Mouse (Mus musculus): ENCODE results near the gene Gpat3.

Gpat3 gene

DNA sequence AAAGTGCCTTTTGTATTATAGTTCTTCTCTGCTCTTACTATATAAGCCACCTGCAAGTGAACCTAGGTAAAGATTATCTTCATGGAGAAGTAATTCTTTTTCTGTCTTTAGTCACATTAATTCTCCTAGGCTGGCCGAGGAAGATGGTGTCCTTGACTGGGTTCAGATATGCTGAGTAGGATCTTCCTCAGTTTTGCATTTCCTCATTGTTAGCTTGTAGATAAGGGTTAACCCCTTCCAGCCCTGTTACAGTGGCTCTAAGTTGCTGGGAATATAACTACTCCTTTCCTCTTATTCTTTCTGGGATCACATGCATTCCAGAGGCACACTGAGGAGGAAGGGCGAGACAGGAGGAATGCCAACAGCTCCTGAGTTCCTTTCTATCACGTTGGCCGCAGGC is 15.6 kb downstream of the Gpat3 start:
- DNase-seq (ENCODE audit: low spot score in 2 of 2) = no peak

- DNase-seq (ENCODE audit: low spot score in 2 of 2) = no peak
Observed at GRCm38 (mm10) chr5:100861811-100862210, 16.3 kb downstream of the Gpat3 start.

DNA sequence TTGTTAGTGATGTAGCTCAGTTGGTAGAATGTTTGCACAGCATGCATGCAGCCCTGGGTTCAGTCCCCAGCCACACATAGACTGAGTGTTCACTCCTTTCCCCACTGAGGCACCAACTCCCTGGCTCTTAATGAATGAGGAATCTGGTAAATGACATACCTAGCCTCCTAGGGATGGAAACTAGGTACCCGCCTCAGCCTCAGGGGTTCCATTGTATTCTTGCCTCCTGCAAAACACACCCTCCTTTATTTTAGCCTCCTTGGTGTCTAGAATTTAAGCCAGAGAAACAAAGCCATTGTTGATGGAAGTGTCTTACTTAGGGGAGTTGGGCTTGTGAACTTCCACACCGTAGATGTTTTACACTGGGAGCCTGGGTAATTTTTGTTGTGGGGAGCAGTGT is 17.6 kb downstream of the Gpat3 start:
- DNase-seq (ENCODE audit: low spot score in 2 of 2) = no peak

GRCm38 (mm10) chr5:100864438-100864837 is 18.9 kb downstream of the Gpat3 start:
- DNase-seq (ENCODE audit: low spot score in 2 of 2) = no peak

DNA sequence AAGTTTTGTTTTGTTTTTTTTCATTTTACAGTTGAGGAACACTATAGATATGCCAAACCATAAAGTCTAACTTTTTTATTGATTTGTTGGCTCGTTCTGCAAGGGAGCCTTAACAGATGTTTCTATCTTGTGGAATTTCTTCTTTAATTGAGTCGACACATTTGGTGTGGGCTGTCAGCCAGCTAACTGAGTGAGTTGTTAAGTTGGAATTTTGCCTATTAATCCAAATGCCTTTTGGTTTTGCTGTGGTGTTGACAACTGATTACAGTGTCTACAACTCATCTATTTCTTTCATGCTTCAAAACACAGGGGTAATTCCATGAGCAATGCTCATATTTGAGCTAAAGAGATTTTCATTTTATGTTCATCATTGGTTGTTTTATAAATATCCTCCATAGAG is 20.7 kb downstream of the Gpat3 start:
- no peak for DNase-seq (ENCODE audit: low spot score in 2 of 2)

GRCm38 (mm10) chr5:100869197-100869895 is 23.8 kb downstream of the Gpat3 start:
- no peak for DNase-seq (ENCODE audit: low spot score in 2 of 2)

- no peak for DNase-seq (ENCODE audit: low spot score in 2 of 2)
Observed at GRCm38 (mm10) chr5:100871987-100872386, 26.5 kb downstream of the Gpat3 start.

GRCm38 (mm10) chr5:100874721-100875120 is 29.2 kb downstream of the Gpat3 start:
- no peak for DNase-seq (ENCODE audit: low spot score in 2 of 2)

DNA sequence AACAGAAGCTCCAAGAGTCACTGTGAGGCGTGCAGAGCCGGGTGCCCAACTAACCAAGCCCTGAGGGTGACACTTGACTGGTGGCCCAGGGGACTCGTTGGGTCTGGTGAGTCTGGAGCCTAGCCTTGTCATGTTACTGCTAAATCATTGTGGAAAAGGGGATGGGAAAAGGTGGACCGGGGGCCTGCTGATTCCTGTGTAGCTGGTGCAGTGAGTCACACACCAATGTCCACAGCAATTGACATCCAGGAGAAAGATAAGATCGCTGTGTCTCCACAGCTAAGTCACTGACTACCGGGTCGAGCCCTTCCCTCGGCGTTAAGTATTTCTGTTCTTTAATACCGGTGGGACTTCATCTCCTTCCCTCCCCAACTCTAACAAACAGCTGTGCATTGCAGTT is 29.7 kb downstream of the Gpat3 start:
- DNase-seq (ENCODE audit: low spot score in 2 of 2) = no peak

DNA sequence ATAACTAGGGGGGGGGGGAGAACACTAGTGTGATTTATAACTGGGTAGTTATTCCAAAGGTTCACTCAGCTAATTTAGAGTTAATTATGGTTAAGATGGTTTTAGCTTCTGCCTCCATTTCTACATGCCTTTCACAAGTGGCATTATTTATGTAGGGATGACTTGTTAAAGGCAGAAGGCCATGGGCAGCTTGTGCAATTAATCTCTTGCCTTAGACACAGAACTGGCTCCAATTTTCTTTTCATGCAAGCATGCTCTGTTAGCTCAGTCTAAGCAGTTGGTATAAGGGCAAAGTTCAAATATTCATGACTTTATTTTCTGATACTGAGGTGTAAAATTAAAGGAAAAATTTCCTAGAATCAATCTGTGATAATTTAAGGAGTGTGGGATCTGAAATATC is 31.5 kb downstream of the Gpat3 start:
- DNase-seq (ENCODE audit: low spot score in 2 of 2) = no peak

- no peak for DNase-seq (ENCODE audit: low spot score in 2 of 2)
Observed at GRCm38 (mm10) chr5:100885216-100885615, 39.7 kb downstream of the Gpat3 start.

- DNase-seq (ENCODE audit: low spot score in 2 of 2) = no peak
Observed at GRCm38 (mm10) chr5:100886331-100886988, 40.9 kb downstream of the Gpat3 start.

- DNase-seq (ENCODE audit: low spot score in 2 of 2) = no peak
Observed at GRCm38 (mm10) chr5:100896199-100896598, 50.7 kb downstream of the Gpat3 start.

- DNase-seq (ENCODE audit: low spot score in 2 of 2) = no peak
Observed at GRCm38 (mm10) chr5:100899745-100900489, 54.4 kb downstream of the Gpat3 start.

- no peak for DNase-seq (ENCODE audit: low spot score in 2 of 2)
Observed at GRCm38 (mm10) chr5:100901046-100901445, 55.5 kb downstream of the Gpat3 start.

- no peak for DNase-seq (ENCODE audit: low spot score in 2 of 2)
Observed at GRCm38 (mm10) chr5:100908478-100908877, 63.0 kb downstream of the Gpat3 start.

DNA sequence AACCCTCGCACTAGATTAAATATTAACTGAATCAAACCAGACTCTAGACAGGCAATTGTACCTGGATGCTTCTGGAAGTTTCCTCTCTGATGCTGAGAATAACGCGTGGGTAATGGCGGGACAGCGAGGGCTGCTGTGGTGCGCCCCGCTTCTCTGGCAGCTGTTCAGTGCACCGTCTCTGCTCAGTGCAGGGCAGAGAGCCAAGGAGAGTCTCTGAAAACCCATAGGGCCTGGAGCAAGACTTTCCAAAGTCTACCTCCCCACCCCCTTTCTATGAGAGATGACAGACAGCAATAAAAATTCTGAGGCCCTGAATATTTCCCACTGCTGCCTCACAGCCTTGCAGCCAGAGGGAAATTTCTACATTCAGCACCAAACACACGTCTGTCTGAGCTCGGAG is 63.4 kb downstream of the Gpat3 start:
- DNase-seq (ENCODE audit: low spot score in 2 of 2) = no peak

DNA sequence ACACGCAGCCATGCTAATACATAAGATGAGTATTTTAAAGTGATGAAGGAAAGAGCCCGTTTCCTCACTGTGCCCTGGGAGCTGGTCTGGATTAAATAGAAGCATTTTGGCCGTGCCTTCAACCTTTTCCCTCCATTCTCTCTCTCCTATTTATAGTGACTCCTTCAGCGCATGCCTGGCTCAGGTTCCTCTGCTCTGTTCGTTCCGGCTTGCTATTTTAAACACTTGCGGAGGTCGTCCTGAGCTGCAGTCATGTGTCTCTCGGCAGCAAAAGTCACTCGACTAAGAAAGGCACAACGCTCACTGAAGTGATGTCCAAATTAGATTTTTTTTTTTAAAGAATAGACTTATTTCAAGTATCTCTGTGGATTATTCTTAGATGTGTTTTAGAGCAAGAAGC is 64.2 kb downstream of the Gpat3 start:
- no peak for DNase-seq (ENCODE audit: low spot score in 2 of 2)

DNA sequence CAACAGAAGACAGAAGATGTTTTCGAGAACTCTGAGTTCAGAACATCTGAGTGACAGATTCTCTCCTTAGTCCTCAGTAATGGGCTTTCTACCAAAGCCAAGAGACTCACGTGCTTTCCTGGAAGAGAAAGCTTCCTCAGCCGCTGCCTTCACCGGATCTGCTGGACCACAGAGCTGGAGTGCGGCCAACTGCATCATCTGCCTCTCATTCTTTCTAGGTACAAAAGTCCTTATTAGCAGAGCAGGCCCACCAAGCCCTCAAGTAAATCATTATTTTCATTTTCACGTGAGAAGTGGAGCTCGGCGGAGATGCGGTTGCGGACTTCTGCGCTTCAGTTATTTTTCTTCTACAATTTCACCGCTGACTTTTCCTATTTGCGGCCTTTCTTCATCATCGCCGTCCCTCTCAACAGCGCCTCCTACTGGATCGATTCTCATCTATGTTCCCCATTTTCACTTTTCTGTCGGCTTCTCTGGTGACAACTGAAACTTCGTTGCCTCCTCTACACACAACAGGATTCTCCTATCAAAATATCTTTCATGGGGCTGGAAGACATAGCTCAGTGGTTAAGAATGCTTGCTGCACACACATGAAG is 66.1 kb downstream of the Gpat3 start:
- peak in 1 of 2 experiments; percentile 42 for DNase-seq (ENCODE audit: low spot score in 2 of 2)

GRCm38 (mm10) chr5:100912366-100912765 is 66.9 kb downstream of the Gpat3 start:
- DNase-seq (ENCODE audit: low spot score in 2 of 2) = peak; percentile 21 to 34

GRCm38 (mm10) chr5:100913274-100913673 is 67.8 kb downstream of the Gpat3 start:
- no peak for DNase-seq (ENCODE audit: low spot score in 2 of 2)

DNA sequence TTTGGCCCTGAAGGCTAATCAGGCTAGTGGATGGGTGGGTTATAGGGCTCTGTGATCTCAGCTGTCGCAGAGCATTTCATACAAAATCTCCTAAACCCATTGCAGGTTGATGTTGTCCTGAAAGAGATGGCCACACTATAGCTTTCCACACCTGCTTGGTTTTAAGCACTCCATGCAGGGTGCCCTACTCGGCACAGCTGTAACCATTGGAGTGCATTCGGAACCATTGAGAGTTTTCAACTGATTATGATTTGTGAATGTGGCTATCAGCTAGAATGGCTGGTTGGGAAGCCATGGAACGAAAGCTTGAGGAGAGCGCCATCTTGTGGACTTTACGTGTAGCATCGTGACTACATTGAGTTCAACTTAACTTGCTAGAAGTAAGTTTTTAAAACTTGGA is 69.5 kb downstream of the Gpat3 start:
- peak; percentile 26 to 49 for DNase-seq (ENCODE audit: low spot score in 2 of 2)
